Mouse (Mus musculus): ENCODE measurements at regions not wholly inside any gene's neighbourhood (a gene's known extent, or its start where the extent isn't known, plus 50 kb on each side); places are given as distances from the start of the nearest gene placed in this dataset.

DNA sequence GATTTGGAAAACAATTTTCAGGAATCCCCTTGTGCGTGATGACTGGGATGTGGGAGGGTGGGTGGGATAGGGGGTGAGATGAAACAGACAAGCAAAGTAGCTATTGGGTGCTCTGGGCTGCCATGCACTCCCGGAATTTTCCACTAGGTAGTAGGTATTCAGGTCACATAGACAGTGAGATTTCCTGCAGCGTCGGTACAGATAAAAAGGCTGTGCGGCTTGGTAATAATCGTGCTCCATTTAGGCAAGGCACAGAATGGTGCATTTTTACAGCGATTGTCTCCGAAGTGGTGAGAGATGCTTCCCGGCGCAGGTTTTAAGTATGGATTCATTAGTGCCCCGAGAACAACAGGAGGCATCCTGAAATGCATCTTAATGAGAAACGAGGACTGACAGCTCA lies 95.1 kb upstream of the Pced1b start:
- TF ChIP-seq CTCF (conservative IDR thresholded peaks at IDR 0.05; ENCODE audit: insufficient read depth, insufficient read length, low read depth, low read length) (no peak), POLR2A (IDR thresholded peaks at IDR 0.05; ENCODE audit: low read depth, low read length) (no peak)

Data from kidney, adult 2 months (tissue).